Mouse (Mus musculus): Measurements from ENCODE around the gene Qars.
A peak's percentile ranks its signal among the peaks of the same experiment; 100 is the strongest.

The Qars gene

GRCm38 (mm10) chr9:108507619-108508434 is at the start of gene Qars:
Gene Qars, plus strand, starts transcription at chr9:108507706.
- peak; percentile 97 for DNase-seq

- no peak for DNase-seq
Measured at GRCm38 (mm10) chr9:108459939-108460318, 47.6 kb upstream of the Qars start.

DNA sequence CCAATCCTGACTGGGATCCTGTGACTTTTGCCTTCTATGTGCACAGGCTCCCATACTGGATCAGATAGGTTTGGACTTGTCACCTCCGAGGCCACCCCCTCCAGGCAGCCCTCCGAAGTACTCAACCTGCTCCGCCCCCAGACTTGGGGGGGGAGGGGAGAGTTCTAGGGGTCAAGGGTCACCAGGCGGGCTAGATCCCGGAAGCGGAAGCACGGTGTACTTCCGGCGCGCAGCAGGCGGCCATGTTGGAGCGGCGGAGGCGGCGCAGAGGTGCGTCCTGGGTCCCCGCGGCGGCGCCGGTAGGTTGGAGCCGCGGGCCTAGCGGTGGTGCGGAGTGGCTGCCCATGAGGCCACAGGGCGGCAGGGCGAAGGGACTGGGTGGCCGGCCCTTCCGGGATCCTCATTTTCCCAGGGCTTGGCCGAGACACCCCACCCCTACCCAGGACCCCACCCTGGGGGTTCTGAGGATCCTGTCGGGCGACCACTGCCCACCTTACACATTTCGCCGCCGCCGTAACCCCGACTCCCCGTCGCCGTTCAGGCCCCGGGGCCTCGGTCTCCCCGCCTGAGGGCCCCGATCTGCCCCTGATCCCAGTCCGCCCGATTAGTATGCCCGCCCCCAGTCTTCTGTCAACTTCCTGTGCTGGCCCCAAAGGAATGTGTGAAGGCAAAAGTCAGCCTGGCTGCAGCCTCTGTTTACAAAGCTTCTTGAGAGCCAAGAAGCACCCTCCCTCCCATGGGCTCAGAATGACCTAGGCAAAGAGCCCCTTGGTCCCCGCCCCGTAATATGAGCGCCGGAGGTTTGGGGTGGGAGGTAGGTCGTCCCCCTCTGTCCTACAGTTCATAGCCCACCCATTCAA is 47.0 kb upstream of the Qars start, which contains the start of gene Ccdc71:
Ccdc71 (plus strand) TSS at position 209 of the 860 bp plus-strand sequence.
- DNase-seq: peak; percentile 92

DNA sequence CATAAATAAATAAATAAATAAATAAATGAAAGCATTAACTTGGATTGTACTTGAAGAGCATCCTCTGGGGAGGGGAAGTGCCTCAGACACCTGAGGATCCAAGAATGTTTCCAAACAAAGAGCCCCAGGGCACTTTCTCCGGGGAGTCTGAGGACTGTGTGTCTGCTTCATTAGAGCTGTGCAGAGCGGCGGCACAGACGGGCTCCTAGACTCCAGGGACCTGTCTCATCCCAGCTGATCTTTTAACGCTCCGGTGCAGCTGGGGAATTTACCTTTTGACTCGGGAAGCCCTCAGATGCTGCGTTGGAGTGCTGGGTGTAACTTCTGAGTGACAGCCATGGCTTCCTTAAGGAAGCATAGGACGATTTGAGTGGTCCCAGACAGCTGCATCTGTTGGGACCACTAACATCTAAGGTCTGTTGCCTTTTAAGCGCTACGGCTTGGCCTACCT is 46.3 kb upstream of the Qars start, which contains the start of gene Klhdc8b:
Klhdc8b (minus strand) TSS at position 401 of the 451 bp plus-strand sequence.
- DNase-seq: peak; percentile 55

DNA sequence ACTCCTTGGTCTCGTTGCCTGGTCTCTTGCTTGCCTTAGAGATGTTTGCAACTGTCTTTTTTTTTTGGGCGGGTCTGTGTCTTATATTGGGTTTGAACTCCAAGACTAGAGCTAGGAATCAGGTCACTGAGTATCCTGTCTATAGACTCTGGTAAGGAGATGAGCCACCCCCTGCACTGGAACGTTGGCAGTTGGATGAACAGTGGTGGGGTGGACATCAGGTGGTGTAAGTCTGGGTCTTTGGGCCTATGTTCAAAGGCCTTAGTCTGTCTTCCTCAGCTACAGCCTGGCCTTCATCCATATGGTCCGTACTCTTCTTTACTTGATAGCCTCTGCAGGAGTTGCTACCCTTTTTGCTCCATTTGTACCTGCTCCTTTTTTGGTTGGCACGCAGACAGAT is 45.8 kb upstream of the Qars start:
- DNase-seq: no peak

DNA sequence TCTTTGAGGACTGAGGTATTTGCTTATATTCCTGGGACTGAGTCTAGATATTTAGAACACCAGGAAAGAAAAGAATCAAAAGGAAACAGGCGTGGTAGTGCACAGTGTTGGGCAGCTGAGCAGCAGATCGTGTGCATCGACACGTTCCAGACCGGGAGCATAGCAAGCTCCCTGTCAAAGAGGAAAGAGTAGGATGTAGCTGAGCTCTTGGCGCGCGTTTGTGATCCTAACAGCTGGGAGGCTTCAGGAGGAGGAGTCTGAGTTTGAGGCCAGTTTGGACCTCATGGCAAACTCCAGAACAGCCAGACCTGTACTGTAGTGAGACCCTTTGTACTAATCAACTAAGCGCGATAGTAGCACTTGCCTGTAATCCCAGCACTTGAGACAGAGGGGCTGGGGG is 45.3 kb upstream of the Qars start:
- peak; percentile 72 for DNase-seq

- no peak for DNase-seq
Measured at GRCm38 (mm10) chr9:108463713-108464112, 43.8 kb upstream of the Qars start.

DNA sequence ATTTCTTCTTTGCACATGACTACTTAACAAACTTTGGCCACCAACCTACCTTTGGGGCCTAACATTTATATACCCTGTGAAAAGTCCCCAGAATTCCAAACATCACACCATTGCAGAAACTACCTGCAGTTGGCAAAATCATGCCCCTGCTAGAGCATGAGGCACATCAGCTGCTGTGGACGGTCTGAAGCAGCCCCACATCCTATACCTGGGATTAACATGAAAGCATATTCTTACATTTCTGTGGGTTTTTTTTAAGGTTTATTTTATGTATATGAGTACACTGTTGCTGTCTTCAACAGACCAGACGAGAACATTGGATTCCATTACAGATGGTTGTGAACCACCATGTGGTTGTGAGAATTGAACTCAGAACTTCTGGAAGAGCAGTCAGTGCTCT is 41.3 kb upstream of the Qars start:
- no peak for DNase-seq

- DNase-seq: no peak
Measured at GRCm38 (mm10) chr9:108469430-108469829, 38.1 kb upstream of the Qars start.

GRCm38 (mm10) chr9:108469845-108470244 is 37.7 kb upstream of the Qars start:
- no peak for DNase-seq

DNA sequence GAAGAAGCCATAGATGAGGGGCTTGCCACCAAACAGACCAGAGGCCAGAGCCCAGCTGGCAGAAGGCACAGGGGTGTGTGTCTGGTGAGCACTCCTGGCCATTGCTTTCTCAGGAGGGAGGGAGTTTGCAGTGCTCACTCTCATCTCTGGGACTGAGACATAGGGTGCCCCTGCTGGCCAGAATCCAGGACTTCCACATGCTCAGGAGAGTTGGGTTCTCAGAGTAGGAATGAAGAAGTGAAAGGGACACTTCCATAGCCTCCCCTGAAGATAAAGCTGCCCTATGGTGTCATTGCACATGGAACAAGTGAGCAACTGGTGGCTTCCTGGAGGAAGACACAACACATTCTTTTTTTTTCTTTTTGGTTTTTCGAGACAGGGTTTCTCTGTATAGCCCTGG is 33.0 kb upstream of the Qars start:
- no peak for DNase-seq

DNA sequence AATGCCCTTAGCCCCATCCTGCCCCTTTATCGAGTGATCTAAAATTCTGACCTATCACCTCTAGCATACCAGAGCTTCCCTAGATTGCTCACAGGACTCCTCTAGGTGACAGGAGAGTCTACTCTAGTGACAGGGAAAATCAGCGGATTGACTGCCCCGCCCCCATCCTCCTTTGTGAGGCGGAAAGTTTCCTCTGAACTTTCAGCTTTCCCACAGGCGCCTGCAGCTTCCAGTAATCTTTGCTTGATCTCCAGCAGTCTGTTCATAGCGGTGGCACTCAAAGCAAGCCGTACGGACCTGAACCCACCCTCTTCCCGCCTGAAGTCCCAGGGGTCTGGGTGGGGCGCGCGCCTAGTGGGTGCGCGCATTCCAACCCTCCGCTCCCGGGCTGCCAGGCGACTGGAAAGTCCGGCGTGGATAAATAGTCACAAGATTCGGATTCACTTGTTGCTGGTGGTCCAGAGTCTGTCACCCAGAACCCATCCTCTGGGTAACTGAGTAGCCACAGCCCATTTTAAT is 28.8 kb upstream of the Qars start:
- peak; percentile 92 for DNase-seq

- no peak for DNase-seq
Measured at GRCm38 (mm10) chr9:108479241-108479640, 28.3 kb upstream of the Qars start.

DNA sequence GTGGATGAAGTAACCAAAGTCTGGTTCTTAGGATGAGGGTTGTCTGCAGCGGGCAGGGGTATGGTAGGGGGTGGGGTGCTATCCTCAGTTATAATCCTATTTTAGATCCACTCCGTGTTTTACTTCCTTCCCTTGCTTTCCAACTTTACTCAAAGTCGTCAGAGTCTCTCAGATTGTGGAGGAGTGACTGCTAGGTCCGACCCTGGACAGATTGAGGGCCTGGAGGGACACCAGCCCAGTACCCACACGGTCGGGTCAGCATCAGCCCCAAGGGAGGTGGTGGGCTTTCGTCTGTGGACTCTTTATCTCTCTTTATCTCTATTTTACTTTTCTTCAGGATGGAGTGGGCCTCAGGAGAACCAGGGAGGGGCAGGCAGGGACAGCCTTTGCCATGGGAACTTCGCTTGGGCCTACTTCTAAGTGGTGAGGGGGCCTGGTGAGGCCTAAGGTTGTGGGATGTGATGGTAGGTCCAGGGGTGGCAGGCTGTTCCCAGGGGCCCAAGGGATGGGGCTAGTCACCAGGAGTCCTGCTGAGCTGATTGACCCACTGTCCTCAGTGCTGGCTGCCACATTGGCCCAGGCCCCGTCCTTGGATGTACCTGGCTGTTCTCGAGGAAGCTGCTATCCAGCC is 27.7 kb upstream of the Qars start, which contains the start of gene Lamb2:
Lamb2 (plus strand) TSS at position 16 of the 631 bp plus-strand sequence.
- peak; percentile 63 for DNase-seq

DNA sequence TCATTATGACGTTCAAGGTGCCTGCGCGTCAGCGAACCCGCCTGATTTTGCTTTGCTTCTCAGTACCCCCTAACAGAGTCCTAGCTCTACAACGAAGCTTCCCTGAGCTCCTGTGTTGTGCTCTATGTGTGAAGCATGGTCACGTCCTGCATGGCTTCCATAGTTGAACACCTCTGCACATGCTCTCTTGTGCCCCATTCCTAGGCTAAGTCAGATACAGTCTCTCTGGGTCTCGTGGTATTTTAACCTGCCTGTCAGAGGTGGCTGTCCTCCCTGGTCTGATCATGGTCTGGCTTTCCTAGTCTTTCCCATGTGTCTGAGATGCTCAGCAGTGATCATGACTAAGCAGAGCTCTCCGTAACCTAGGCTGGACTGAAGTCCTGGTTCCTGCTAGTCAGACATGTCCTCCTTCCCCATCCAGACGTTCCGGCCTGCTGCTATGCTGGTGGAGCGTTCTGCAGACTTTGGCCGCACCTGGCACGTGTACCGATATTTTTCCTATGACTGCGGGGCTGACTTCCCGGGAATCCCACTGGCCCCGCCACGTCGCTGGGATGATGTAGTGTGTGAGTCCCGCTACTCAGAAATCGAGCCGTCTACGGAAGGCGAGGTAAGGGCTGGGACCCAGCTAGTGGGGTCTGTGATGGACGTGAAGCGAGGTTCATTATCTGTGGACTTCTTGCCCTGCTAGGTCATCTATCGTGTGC is 26.5 kb upstream of the Qars start:
- no peak for DNase-seq

DNA sequence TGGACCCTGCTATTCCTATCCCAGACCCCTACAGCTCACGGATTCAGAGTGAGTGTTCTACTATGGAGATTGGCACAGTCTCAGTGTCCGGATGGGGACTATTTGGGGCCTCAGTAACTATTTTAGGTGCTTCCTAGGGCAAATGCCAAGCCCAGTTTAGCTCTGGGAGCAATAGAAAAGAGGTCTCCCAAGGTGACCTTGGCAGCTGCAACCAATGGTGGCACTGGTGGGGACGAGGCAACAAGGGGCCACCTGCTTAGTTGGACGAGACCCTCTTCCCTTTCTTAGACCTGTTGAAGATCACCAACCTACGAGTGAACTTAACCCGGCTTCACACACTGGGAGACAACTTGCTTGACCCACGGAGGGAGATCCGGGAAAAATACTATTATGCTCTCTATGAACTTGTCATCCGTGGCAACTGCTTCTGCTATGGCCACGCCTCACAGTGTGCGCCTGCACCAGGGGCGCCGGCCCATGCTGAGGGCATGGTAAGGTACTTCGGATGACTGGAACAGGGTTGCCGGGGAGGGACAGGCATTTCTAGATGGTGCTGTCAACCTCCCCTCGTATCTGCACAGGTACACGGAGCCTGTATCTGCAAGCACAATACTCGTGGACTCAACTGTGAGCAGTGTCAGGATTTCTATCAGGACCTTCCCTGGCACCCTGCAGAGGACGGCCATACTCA is 25.8 kb upstream of the Qars start:
- no peak for DNase-seq

DNA sequence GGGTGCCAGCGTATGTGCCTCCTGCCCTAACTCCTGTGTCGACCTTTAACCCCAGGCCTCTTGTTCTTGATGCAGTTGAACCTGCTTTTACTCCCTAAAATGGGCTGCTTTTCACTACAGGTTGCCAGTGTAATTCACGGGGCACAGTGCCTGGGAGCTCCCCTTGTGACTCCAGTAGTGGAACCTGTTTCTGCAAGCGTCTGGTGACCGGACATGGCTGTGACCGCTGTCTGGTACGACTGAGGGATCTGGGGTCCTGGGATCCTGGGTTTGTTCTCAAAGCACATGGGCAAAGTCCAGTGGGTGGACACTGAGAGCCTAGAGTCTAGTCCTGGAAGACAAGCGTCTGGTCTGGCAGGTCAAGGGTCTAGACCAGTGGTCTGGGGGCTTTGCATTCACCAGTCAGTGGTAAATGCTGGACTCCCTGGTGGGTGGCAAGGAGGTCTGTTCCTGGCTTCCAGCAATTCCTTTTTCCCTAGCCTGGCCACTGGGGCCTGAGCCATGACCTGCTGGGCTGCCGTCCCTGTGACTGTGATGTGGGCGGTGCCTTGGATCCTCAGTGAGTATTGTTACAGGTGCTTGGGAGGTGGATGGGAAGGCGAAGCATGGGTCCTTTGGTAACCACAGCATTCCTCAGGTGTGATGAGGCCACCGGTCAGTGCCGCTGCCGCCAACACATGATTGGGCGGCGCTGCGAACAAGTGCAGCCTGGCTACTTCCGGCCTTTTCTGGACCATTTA is 24.3 kb upstream of the Qars start:
- DNase-seq: no peak

DNA sequence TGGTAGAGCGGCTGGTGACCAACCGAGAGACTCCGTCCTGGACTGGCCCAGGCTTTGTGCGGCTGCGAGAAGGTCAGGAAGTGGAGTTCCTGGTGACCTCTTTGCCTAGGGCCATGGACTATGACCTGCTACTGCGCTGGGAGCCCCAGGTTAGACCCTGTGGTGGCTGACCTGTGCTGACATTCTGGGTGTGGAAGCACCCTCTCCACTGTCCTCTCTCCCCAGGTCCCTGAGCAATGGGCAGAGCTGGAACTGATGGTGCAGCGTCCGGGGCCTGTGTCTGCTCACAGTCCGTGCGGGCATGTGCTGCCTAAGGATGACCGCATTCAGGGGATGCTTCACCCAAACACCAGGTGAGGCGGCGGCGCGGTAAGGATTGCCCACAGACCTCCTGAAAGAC is 23.5 kb upstream of the Qars start:
- DNase-seq: no peak

DNA sequence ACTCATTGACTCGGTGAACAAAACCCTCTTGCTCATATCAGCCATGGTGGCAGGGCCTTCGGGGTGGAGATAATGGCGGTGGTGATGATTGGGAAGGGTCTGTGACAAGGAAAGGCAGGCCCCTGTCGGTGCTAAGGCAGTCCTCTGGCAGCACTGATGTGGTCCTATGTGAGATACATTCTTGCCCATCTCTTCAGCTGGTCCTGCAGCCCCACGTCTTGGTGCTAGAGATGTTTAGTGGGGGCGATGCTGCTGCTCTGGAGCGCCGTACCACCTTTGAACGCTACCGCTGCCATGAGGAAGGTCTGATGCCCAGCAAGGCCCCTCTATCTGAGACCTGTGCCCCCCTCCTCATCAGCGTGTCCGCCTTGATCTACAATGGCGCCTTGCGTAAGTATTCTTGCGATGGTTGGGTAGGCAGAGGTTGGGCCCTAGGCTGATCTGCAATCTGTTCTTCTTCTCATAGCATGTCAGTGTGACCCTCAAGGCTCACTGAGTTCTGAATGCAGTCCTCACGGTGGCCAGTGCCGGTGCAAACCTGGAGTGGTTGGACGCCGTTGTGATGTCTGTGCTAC is 22.1 kb upstream of the Qars start:
- DNase-seq: no peak

- DNase-seq: no peak
Measured at GRCm38 (mm10) chr9:108486973-108487530, 20.5 kb upstream of the Qars start.
